Mouse (Mus musculus): ENCODE measurements around the gene Gm9887. TPM values are rescaled to one million over a fixed set of nuclear protein-coding genes. Genes with fewer than 3 reads are reported as not detected.
"Not testable (repeated sequence)": the region's sequence is repeated elsewhere in the genome, so short reads cannot be mapped to it uniquely, and the experiment has no call there.

Gm9887 gene
- polyA plus RNA-seq, 1 experiment from 2014 or later, result 1.4 TPM

- Histone ChIP-seq H3K27ac (no peak overlapping the region), H3K36me3 (no peaks in the 10 kb centered on the region), H3K4me3 (no peak overlapping the region), H3K27me3 (ENCODE audit: low read depth, poor library complexity, severe bottlenecking) (no peaks in the 10 kb centered on the region), H3K9me3 (replicated peaks) (no peaks in the 10 kb centered on the region), H3K4me1 (peaks cover 11% of the 10 kb centered on the region)
- 62% methylated on average over 9 of the region's 9 CpGs for WGBS
- no peak for DNase-seq (ENCODE audit: low spot score)
Measured at GRCm38 (mm10) chr12:69402100-69402499, 29.8 kb upstream of the Gm9887 start.

GRCm38 (mm10) chr12:69400871-69401286 lies 28.6 kb upstream of the Gm9887 start:
- no peaks in the 10 kb centered on the region for H3K36me3 ChIP-seq
- no peak overlapping the region for H3K27ac ChIP-seq
- no peaks in the 10 kb centered on the region for H3K9me3 ChIP-seq (replicated peaks)
- no peaks in the 10 kb centered on the region for H3K27me3 ChIP-seq (ENCODE audit: low read depth, poor library complexity, severe bottlenecking)
- WGBS, result 20% methylated on average over 2 of the region's 2 CpGs
- H3K4me1 ChIP-seq, result peaks cover 11% of the 10 kb centered on the region
- no peak for DNase-seq (ENCODE audit: low spot score)
- no peak overlapping the region for H3K4me3 ChIP-seq

GRCm38 (mm10) chr12:69400367-69400766 lies 28.1 kb upstream of the Gm9887 start:
- Histone ChIP-seq H3K36me3 (no peaks in the 10 kb centered on the region), H3K9me3 (replicated peaks) (no peaks in the 10 kb centered on the region), H3K4me3 (no peak overlapping the region), H3K4me1 (peaks cover 11% of the 10 kb centered on the region), H3K27ac (no peak overlapping the region), H3K27me3 (ENCODE audit: low read depth, poor library complexity, severe bottlenecking) (no peaks in the 10 kb centered on the region)
- no peak for DNase-seq (ENCODE audit: low spot score)
- 83% methylated on average over 4 of the region's 4 CpGs for WGBS

- Histone ChIP-seq H3K36me3 (no peaks in the 10 kb centered on the region), H3K4me1 (no peaks in the 10 kb centered on the region), H3K9me3 (replicated peaks) (no peaks in the 10 kb centered on the region), H3K4me3 (no peak overlapping the region), H3K27me3 (ENCODE audit: low read depth, poor library complexity, severe bottlenecking) (no peaks in the 10 kb centered on the region), H3K27ac (no peak overlapping the region)
- WGBS, result 83% methylated on average over 6 of the region's 6 CpGs
- no peak for DNase-seq (ENCODE audit: low spot score)
Measured at GRCm38 (mm10) chr12:69394456-69394855, 22.2 kb upstream of the Gm9887 start.

- Histone ChIP-seq H3K27ac (no peak overlapping the region), H3K9me3 (replicated peaks) (no peaks in the 10 kb centered on the region), H3K36me3 (no peaks in the 10 kb centered on the region), H3K4me3 (no peak overlapping the region), H3K4me1 (no peaks in the 10 kb centered on the region), H3K27me3 (ENCODE audit: low read depth, poor library complexity, severe bottlenecking) (no peaks in the 10 kb centered on the region)
- DNase-seq (ENCODE audit: low spot score), result no peak
- WGBS, result 81% methylated on average over 10 of the region's 10 CpGs
Measured at GRCm38 (mm10) chr12:69393076-69393475, 20.8 kb upstream of the Gm9887 start.

GRCm38 (mm10) chr12:69390000-69390698 lies 17.9 kb upstream of the Gm9887 start:
- Histone ChIP-seq H3K4me1 (no peaks in the 10 kb centered on the region), H3K9me3 (replicated peaks) (no peaks in the 10 kb centered on the region), H3K27ac (no peak overlapping the region), H3K27me3 (ENCODE audit: low read depth, poor library complexity, severe bottlenecking) (no peaks in the 10 kb centered on the region), H3K4me3 (no peak overlapping the region), H3K36me3 (no peaks in the 10 kb centered on the region)
- WGBS, result 85% methylated on average over 7 of the region's 7 CpGs
- DNase-seq (ENCODE audit: low spot score), result no peak

GRCm38 (mm10) chr12:69389273-69389938 lies 17.1 kb upstream of the Gm9887 start:
- DNase-seq (ENCODE audit: low spot score), result no peak
- H3K4me1 ChIP-seq, result no peaks in the 10 kb centered on the region
- no peak overlapping the region for H3K4me3 ChIP-seq
- no peaks in the 10 kb centered on the region for H3K36me3 ChIP-seq
- H3K9me3 ChIP-seq (replicated peaks), result no peaks in the 10 kb centered on the region
- no peak overlapping the region for H3K27ac ChIP-seq
- H3K27me3 ChIP-seq (ENCODE audit: low read depth, poor library complexity, severe bottlenecking), result no peaks in the 10 kb centered on the region
- WGBS, result 79% methylated on average over 7 of the region's 7 CpGs

- H3K36me3 ChIP-seq, result no peaks in the 10 kb centered on the region
- no peaks in the 10 kb centered on the region for H3K27me3 ChIP-seq (ENCODE audit: low read depth, poor library complexity, severe bottlenecking)
- no peak overlapping the region for H3K27ac ChIP-seq
- DNase-seq (ENCODE audit: low spot score), result peak; percentile 26
- no peaks in the 10 kb centered on the region for H3K9me3 ChIP-seq (replicated peaks)
- no peaks in the 10 kb centered on the region for H3K4me1 ChIP-seq
- no peak overlapping the region for H3K4me3 ChIP-seq
- WGBS, result 92% methylated on average over 10 of the region's 10 CpGs
Measured at GRCm38 (mm10) chr12:69388321-69388869, 16.1 kb upstream of the Gm9887 start.

GRCm38 (mm10) chr12:69386281-69386732 lies 14.0 kb upstream of the Gm9887 start:
- not testable (repeated sequence) for H3K27ac ChIP-seq; H3K4me3 ChIP-seq; H3K9me3 ChIP-seq (replicated peaks); H3K27me3 ChIP-seq (ENCODE audit: low read depth, poor library complexity, severe bottlenecking); H3K36me3 ChIP-seq; H3K4me1 ChIP-seq
- DNase-seq (ENCODE audit: low spot score), result peak; percentile 7
- 84% methylated on average over 12 of the region's 12 CpGs for WGBS

- Histone ChIP-seq H3K36me3 (no peaks in the 10 kb centered on the region), H3K4me3 (no peak overlapping the region), H3K4me1 (no peaks in the 10 kb centered on the region), H3K27ac (no peak overlapping the region), H3K27me3 (ENCODE audit: low read depth, poor library complexity, severe bottlenecking) (no peaks in the 10 kb centered on the region), H3K9me3 (replicated peaks) (no peaks in the 10 kb centered on the region)
- peak; percentile 19 for DNase-seq (ENCODE audit: low spot score)
- 88% methylated on average over 6 of the region's 6 CpGs for WGBS
Measured at GRCm38 (mm10) chr12:69385542-69386280, 13.5 kb upstream of the Gm9887 start.

- no peaks in the 10 kb centered on the region for H3K9me3 ChIP-seq (replicated peaks)
- no peak overlapping the region for H3K27ac ChIP-seq
- 0 out of 2 replicates have a peak, but pooled peaks cover 4% of the 10 kb centered on the region for H3K36me3 ChIP-seq
- H3K4me3 ChIP-seq, result no peak overlapping the region
- WGBS, result 86% methylated on average over 5 of the region's 5 CpGs
- no peaks in the 10 kb centered on the region for H3K27me3 ChIP-seq (ENCODE audit: low read depth, poor library complexity, severe bottlenecking)
- no peak for DNase-seq (ENCODE audit: low spot score)
- H3K4me1 ChIP-seq, result no peaks in the 10 kb centered on the region
Measured at GRCm38 (mm10) chr12:69384606-69385005, 12.3 kb upstream of the Gm9887 start.

- no peaks in the 10 kb centered on the region for H3K4me1 ChIP-seq
- no peak overlapping the region for H3K4me3 ChIP-seq
- no peaks in the 10 kb centered on the region for H3K27me3 ChIP-seq (ENCODE audit: low read depth, poor library complexity, severe bottlenecking)
- peaks cover 18% of the 10 kb centered on the region for H3K36me3 ChIP-seq
- H3K27ac ChIP-seq, result no peak overlapping the region
- peak; percentile 4 for DNase-seq (ENCODE audit: low spot score)
- WGBS, result 97% methylated on average over 1 of the region's 1 CpGs
- no peaks in the 10 kb centered on the region for H3K9me3 ChIP-seq (replicated peaks)
Measured at GRCm38 (mm10) chr12:69382880-69383279, 10.6 kb upstream of the Gm9887 start.
